Mouse (Mus musculus) common myeloid progenitor, adult 5-6 weeks (primary cell): ENCODE measurements around the gene Plxdc1. TPM values are rescaled to one million over a fixed set of nuclear protein-coding genes. Genes with fewer than 3 reads are reported as not detected.

Source experiments
- ATAC-seq: replicated peaks from 2 replicates; pipeline ENCODE4 v1.8.0; 2016; ENCODE audit warnings: low read depth, mild to moderate bottlenecking, moderate TSS enrichment, inconsistent platforms; ENCODE audit not compliant: poor library complexity, severe bottlenecking
- total RNA-seq: library from RNA; stranded (forward); fragments of 200-1000, 187-1606 nt; gene quantifications from 2 replicates; pipeline ENCODE4 v1.2.3, GENCODE M21; 2017

Plxdc1 gene
- total RNA-seq, 1 experiment from 2014 or later = 3.3 TPM

DNA sequence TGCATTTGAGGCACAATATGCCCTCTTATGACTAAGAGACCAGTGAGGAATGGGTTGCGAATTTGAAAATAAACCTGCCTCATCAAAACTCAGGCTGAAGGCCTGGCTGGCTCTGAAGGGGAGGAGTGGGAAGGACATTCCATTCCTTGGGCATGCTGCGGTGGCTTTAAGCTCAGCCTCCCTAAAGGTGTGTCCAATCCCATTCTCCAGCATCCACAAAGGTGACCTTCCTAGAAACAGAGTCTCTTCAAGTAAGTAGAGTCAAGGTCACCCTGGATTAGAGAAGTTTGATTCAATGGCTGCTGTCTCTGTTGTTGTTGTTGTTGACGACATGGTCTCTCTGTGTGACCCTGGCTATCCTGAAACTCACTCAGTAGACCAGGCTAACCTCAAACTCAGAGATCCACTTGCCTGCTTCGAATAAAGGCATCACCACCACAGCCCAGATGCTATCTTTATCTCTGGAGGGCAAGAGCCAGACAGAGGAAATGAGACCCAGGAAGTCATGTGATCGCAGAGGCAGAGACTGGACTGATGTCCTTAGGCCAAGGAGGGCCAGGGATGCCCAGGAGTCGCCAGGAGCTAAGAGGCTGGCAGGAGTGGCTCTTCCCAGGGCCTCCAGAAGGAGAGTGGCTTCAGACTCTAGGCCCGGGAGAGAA lies 27.5 kb downstream of the Plxdc1 start:
- no peak for ATAC-seq

DNA sequence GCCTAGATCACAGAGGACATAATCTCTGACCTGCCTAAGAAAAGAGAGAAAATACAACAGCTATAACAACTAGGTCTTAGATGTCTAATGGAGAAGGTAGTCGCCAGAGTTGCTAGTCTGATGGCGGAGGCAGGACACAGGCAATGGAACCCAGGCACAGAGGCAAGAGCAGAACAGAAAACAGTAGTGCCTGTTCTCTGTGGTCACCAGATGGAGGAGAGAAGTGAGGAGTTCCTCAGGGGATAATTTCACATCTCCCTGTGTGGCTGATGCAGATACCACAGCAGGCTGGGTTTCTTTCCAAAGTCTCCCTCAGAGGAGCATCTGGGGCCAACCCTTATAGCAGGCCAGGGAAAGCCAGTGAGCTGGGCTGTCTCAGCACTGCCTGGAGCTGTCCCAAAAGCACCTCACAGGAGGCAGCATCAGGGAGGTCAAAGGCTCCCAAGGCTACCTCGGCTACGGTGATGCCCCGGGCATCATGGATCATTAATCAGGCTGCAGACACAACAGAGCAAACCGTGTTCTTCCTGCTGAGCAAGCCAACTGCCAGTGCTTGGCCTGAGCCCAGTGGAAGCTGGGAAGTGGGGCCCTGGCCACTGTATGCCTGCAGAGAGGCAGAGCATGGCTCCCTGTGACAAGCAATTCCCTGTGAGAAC lies 29.2 kb downstream of the Plxdc1 start:
- peak; percentile 19; the same call in 1 of the 2 replicates for ATAC-seq

GRCm38 (mm10) chr11:97955915-97956314 lies 30.3 kb downstream of the Plxdc1 start:
- no peak for ATAC-seq

DNA sequence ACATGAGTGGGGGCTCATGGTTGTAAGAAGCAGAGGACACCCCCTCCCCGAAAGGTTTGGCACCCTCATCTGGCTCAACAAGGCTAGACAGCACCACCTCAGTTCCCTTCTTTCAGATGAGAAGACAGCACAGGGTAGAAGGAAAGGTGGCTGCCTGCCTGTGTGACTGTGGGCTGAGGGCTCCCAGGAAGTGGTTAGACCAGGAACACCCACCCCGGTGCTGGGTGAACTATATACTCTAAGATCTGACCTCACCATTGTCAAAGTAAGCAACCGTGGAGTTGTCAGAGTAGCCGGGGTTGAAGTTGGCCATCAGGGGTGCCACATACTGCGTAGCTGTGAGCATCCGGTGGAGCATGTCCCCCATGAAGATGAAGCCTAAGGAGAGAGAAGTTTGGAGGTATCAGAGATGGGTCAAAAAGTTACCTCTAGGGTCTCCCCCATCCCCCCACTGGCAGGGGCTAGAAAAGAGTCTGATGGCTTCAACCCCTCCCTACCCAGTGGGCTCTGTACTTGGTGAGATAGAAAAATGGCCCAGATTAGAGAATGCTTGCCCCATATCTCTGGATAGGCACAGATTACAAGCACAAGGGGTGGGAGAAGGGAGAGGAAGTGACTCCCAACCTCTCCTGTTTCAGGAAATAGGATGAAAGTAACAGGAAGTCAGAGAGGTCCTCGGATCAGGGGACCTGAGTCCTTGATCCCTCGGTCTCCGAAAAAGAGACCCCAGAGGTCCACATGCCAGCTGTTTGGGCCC lies 30.9 kb downstream of the Plxdc1 start:
- ATAC-seq = no peak

- ATAC-seq = no peak; the same call in 1 of the 2 replicates
These were observed 31.6 kb downstream of the Plxdc1 start for GRCm38 (mm10) chr11:97954469-97955141.

DNA sequence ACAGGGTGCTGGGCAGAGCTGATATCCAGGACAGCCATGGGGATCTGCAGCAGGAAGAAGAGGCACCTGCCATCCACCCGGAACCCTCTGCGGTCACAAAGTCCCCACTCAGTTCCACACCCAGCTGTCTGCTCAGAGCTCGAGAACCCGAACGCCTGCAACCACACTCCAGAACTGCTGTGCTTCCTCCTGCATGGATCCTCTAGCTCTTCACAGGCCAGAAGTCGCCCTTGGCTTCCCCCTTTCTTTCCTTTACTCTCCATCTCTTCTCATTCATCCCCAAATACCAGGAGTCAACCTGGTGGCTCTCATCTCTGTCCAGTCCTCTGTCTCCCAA lies 32.3 kb downstream of the Plxdc1 start:
- ATAC-seq = no peak

- ATAC-seq = no peak
These were observed 32.9 kb downstream of the Plxdc1 start for GRCm38 (mm10) chr11:97953179-97953938.

GRCm38 (mm10) chr11:97952367-97953006 lies 33.8 kb downstream of the Plxdc1 start:
- ATAC-seq = no peak

GRCm38 (mm10) chr11:97949703-97950475 lies 36.4 kb downstream of the Plxdc1 start:
- peak; percentile 58 for ATAC-seq

DNA sequence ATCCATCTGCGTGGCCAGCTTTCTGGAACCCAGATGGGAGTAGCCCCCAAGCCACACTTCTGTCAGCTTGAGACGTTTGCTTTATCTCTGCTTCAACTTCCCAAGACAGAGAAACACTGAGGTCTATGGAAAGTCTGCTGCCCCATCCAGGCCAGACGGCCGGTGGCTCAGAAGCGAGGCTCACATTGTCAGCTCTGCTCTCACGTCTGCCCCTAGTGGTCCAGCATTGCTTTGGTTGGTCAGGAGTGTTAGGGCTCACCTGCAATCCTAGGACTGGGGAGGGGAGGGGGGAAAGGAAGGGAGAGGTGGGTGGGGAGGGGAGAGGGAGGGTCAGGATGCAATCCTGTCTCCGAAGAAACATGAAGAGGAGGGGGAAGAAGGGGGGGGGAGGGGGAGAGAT lies 38.8 kb downstream of the Plxdc1 start:
- ATAC-seq = peak; percentile 57

- ATAC-seq = peak; percentile 54
These were observed 40.4 kb downstream of the Plxdc1 start for GRCm38 (mm10) chr11:97945738-97946289.

GRCm38 (mm10) chr11:97945031-97945430 lies 41.2 kb downstream of the Plxdc1 start:
- no peak for ATAC-seq

GRCm38 (mm10) chr11:97943256-97943655 lies 43.0 kb downstream of the Plxdc1 start:
- ATAC-seq = no peak

DNA sequence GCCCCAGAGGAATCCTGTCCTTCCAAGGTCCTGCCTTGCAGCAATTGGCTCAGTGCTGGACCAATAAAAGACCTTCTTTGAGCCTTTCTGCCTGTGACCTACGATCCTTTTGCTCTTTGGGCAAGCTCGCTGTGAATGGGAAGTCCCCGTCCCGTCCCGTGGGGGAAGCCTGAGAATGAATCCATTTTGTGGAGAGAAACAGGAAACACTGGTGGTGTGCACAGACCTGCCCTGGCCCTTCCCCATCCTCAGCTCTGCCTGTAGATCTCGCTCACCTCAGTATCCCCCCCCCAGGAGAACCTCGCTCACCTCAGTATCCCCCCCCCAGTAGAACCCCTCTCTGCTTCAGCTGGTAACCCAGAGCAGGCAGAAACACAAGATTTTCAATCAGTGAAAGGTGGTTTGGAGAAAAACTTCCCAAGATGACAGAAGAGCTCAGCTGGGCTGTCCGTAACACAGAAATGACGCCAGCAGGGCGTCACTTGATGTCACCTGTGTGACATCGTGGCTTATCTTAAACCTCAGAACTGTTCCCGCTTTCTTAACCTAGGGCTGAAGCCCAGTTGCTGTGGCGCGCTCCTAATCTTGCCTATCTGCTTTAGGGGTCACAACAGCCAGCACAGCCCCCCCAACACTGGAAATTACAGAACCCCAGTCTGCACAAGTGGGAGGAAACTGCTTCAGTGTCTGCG lies 43.7 kb downstream of the Plxdc1 start:
- no peak for ATAC-seq

DNA sequence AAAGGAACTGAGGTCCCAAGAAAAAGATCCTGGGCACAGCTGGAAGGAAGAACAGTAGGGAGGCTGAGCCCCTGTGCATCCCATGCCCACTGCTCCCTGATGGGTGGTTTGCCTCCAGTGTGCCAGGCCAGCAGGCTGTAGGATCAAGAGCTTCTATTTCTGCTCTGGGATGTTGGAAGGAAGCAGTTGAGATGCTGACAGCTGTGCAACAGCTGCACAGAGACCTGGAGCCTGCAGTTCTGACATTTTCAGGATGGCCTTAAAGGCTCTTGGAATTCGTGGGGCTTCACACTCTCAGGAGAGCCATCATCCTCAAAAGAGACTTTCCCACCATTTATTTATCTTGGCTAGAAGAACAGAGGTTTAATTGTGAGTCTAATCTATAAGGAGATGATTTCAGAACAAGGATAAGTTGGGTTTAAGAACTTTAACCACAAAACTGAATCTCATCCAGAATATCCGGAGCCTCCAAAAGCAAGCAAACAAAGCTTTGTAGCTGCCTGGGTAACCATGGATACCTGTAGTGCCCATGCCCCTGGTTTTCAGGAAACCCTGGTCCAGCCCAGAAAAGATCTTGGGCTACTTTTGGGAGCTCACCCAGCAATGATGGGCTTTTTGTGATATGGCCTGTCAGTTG lies 48.7 kb downstream of the Plxdc1 start:
- ATAC-seq = no peak

DNA sequence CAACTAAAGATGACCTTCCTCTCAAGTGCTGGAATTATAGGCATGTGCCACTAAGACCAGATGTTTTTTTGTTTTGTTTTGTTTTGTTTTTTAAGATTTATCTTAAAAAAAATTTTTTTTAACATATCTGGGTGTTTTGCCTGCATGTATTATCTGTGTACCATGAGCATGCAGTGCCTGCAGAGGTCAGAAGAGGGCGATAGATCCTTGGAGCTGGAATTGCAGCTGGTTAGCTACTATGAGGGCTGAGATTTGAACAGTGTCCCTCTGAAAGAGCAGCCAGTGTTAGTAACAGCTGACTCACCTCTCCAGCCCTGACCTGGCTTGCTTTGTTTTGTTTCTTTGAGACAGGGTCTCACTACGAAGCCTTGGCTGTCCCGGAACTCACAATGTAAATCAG lies 49.5 kb downstream of the Plxdc1 start:
- ATAC-seq = peak; percentile 78

DNA sequence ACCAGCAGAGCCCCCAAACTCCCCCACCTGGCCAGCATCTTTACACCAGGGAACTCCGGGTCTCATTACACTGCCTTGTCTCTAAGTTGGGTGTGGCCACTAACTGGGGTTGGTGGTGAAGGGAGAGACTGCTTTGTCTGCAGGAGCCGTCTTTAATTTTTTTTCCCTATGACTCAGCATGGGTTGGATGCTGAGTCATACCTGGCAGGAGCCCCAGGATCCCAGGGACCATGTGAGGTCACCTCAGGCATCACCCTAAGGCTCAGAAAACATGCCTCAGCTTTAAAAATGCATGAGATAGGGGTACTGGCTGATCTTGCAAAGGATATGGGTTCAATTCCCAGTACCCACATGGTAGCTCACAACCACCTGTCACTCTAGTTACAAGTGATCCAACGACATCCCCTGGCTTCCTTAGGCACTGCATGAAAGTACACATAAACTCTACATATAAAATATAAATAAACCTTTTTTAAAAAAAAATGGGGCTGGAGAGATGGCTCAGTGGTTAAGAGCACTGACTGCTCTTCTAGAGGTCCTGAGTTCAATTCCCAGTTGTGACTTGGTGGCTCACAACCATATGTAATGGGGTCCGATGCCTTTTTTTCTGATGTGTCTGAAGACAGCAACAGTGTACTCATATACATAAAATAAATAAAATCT lies 50.2 kb downstream of the Plxdc1 start:
- ATAC-seq = peak; percentile 22; the same call in 1 of the 2 replicates
